Mouse (Mus musculus): Measurements from ENCODE around the gene Madcam1.

- TF ChIP-seq CTCF (IDR thresholded peaks at IDR 0.05; ENCODE audit: borderline replicate concordance, insufficient read depth, low read depth, low read length) = no peak
- TF ChIP-seq POLR2A (IDR thresholded peaks at IDR 0.05; ENCODE audit: borderline replicate concordance, insufficient read depth, low read length) = no peak
These were observed 8.7 kb downstream of the Madcam1 start for GRCm38 (mm10) chr10:79673054-79673453.
